Mouse (Mus musculus) stomach, embryonic 16.5 days (tissue): Measurements from ENCODE around the gene Gm7075. TPM values are rescaled to one million over a fixed set of nuclear protein-coding genes. Genes with fewer than 3 reads are reported as not detected.
"Not testable (repeated sequence)": the region's sequence is repeated elsewhere in the genome, so short reads cannot be mapped to it uniquely, and the experiment has no call there.

Source experiments
- ATAC-seq: fragments of 200-750 bp; cut with Nextera tagmentation; 2 replicates; pipeline ENCODE4 v1.8.0; 2017; ENCODE audit warnings: moderate number of reproducible peaks, moderate TSS enrichment; ENCODE audit not compliant: insufficient read depth, low FRiP score
- H3K27ac ChIP-seq: fragments of 300-500 bp; sonication (generic); 2 replicates; pipeline ENCODE4 v1.5.1; 2014; ENCODE audit warnings: low read length
- H3K27me3 ChIP-seq: fragments of 300-500 bp; sonication (generic); 2 replicates; pipeline ENCODE4 v1.6.1; 2014; ENCODE audit warnings: low read length, control low read depth, mixed read lengths; ENCODE audit not compliant: control insufficient read depth, insufficient read depth
- H3K36me3 ChIP-seq: fragments of 300-500 bp; sonication (generic); 2 replicates; pipeline ENCODE4 v1.6.1; 2014; ENCODE audit warnings: low read length; ENCODE audit not compliant: control insufficient read depth, insufficient read depth
- H3K4me1 ChIP-seq: fragments of 300-500 bp; sonication (generic); 2 replicates; pipeline ENCODE4 v1.6.1; 2014; ENCODE audit warnings: low read length, control low read depth, mixed read lengths; ENCODE audit not compliant: control insufficient read depth, insufficient read depth
- H3K4me2 ChIP-seq: fragments of 300-500 bp; sonication (generic); 2 replicates; pipeline ENCODE4 v1.6.1; 2014; ENCODE audit warnings: low read depth, low read length, mixed read lengths
- H3K4me3 ChIP-seq: fragments of 300-500 bp; sonication (generic); replicated peaks from 2 replicates; pipeline ENCODE4 v1.5.1; 2014; ENCODE audit warnings: mild to moderate bottlenecking, low read length
- H3K9ac ChIP-seq: fragments of 300-500 bp; sonication (generic); 2 replicates; pipeline ENCODE4 v1.6.1; 2014; ENCODE audit warnings: low read length
- H3K9me3 ChIP-seq: fragments of 300-500 bp; sonication (generic); replicated peaks from 2 replicates; pipeline ENCODE4 v1.6.1; 2016; ENCODE audit warnings: low read length, control low read depth; ENCODE audit not compliant: control insufficient read depth
- WGBS: fragments of 180-500 bp; shearing (Covaris S2); extraction: QIAGEN DNeasy Blood & Tissue Kit; methylation state at CpG from one replicate; pipeline ENCODE4 v1.1.7; 2014; 5-methylcytosine and 5-hydroxymethylcytosine counted together
- polyA plus RNA-seq: library from polyadenylated mRNA; unstranded; fragments of >200 nt; fragmentation: Nextera tagmentation; extraction: Ambion mirVana; gene quantifications from 2 replicates; pipeline ENCODE4 v1.2.1, GENCODE M21; 2015

Gm7075 gene
- polyA plus RNA-seq, 1 experiment from 2014 or later: not detected

GRCm38 (mm10) chr10:63423591-63424474, 2.2 kb upstream of the Gm7075 start:
- Histone ChIP-seq H3K4me3 (no peak overlapping the region), H3K4me2 (no peak overlapping the region), H3K27ac (no peak overlapping the region), H3K36me3 (no peaks in the 10 kb centered on the region), H3K27me3 (no peaks in the 10 kb centered on the region), H3K4me1 (no peaks in the 10 kb centered on the region), H3K9me3 (no peaks in the 10 kb centered on the region), H3K9ac (no peak overlapping the region)
- 85% methylated on average over 9 of the region's 9 CpGs for WGBS
- ATAC-seq: no peak

GRCm38 (mm10) chr10:63422736-63422992, 1.1 kb upstream of the Gm7075 start:
- ATAC-seq: no peak
- Histone ChIP-seq H3K27ac (no peak overlapping the region), H3K4me2 (no peak overlapping the region), H3K27me3 (no peaks in the 10 kb centered on the region), H3K9ac (no peak overlapping the region), H3K4me1 (no peaks in the 10 kb centered on the region), H3K36me3 (no peaks in the 10 kb centered on the region), H3K4me3 (no peak overlapping the region), H3K9me3 (no peaks in the 10 kb centered on the region)
- 81% methylated on average over 5 of the region's 5 CpGs for WGBS

- Histone ChIP-seq H3K9me3 (no peaks in the 10 kb centered on the region), H3K4me2 (no peak overlapping the region), H3K4me1 (no peaks in the 10 kb centered on the region; the same call in 1 of the 2 replicates), H3K4me3 (no peak overlapping the region), H3K27me3 (no peaks in the 10 kb centered on the region), H3K9ac (no peak overlapping the region), H3K27ac (no peak overlapping the region), H3K36me3 (no peaks in the 10 kb centered on the region)
- no peak for ATAC-seq
- 35% methylated on average over 5 of the region's 5 CpGs for WGBS
These were observed 4.5 kb downstream of the Gm7075 start for GRCm38 (mm10) chr10:63417061-63417460.

GRCm38 (mm10) chr10:63415850-63416249, 5.7 kb downstream of the Gm7075 start:
- no peaks in the 10 kb centered on the region for H3K27me3 ChIP-seq
- no peak for ATAC-seq
- no peaks in the 10 kb centered on the region; the same call in 1 of the 2 replicates for H3K4me1 ChIP-seq
- H3K9me3 ChIP-seq: no peaks in the 10 kb centered on the region
- 50% methylated on average over 7 of the region's 7 CpGs for WGBS
- H3K27ac ChIP-seq: no peak overlapping the region
- H3K9ac ChIP-seq: no peak overlapping the region
- H3K4me2 ChIP-seq: peak overlapping the region; percentile 32
- no peak overlapping the region for H3K4me3 ChIP-seq
- H3K36me3 ChIP-seq: no peaks in the 10 kb centered on the region

- Histone ChIP-seq H3K9me3 (no peaks in the 10 kb centered on the region), H3K4me1 (no peaks in the 10 kb centered on the region; the same call in 1 of the 2 replicates), H3K9ac (no peak overlapping the region), H3K27me3 (no peaks in the 10 kb centered on the region), H3K4me3 (no peak overlapping the region), H3K36me3 (no peaks in the 10 kb centered on the region), H3K4me2 (no peak overlapping the region), H3K27ac (no peak overlapping the region)
- 54% methylated on average over 7 of the region's 7 CpGs for WGBS
- ATAC-seq: no peak
These were observed 6.3 kb downstream of the Gm7075 start for GRCm38 (mm10) chr10:63415287-63415686.

GRCm38 (mm10) chr10:63412756-63413155, 8.8 kb downstream of the Gm7075 start:
- no peaks in the 10 kb centered on the region for H3K9me3 ChIP-seq
- H3K4me2 ChIP-seq: no peak overlapping the region
- H3K27me3 ChIP-seq: no peaks in the 10 kb centered on the region
- no peak overlapping the region for H3K4me3 ChIP-seq
- no peak overlapping the region for H3K9ac ChIP-seq
- no peak for ATAC-seq
- no peaks in the 10 kb centered on the region for H3K36me3 ChIP-seq
- no peak overlapping the region for H3K27ac ChIP-seq
- WGBS: 88% methylated on average over 17 of the region's 17 CpGs
- H3K4me1 ChIP-seq: no peaks in the 10 kb centered on the region; the same call in 1 of the 2 replicates

GRCm38 (mm10) chr10:63411674-63412073, 9.9 kb downstream of the Gm7075 start:
- ATAC-seq: not testable (repeated sequence)
- 91% methylated on average over 6 of the region's 7 CpGs for WGBS

DNA sequence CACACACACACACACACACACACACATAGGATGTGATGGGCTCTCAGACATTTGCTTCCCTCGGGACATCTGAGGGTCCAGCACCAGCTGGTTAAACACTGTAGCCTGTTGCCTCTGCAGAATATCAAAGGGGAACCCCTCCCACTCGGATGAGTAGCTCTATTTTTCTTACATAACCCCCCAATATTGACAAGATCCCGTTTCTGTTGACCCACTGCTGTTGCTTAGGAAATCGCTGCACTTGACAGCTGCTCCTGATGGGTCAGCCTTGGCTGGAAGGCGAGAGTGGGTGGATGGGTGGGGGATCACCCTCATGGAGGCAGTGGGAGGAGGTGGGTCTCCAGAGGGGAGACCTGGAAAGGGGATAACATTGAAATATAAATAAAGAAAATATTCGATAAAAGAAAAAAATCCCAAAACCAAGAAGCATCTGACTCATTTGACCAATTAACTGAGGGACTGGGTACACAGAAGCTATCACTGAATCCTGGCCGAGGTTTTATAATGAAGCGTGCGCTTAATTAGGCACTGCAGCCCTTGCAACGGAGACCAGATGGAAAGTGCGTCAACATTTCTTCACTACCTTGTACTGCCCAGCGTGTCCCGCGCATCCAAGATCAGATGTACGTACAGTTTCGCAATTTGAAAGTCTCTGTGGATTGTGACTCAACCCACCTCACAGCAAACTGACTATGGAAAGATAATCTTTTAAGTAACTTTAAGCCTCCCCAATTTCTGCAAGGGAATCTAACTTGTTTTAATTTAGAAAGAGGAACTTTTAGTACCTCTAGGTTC, 11.2 kb downstream of the Gm7075 start:
- no peak for ATAC-seq
- no peak overlapping the region for H3K9ac ChIP-seq
- H3K9me3 ChIP-seq: no peaks in the 10 kb centered on the region
- no peaks in the 10 kb centered on the region for H3K36me3 ChIP-seq
- H3K4me1 ChIP-seq: no peaks in the 10 kb centered on the region; the same call in 1 of the 2 replicates
- WGBS: 58% methylated on average over 16 of the region's 16 CpGs
- no peak overlapping the region for H3K4me2 ChIP-seq
- H3K4me3 ChIP-seq: no peak overlapping the region
- no peaks in the 10 kb centered on the region for H3K27me3 ChIP-seq
- H3K27ac ChIP-seq: no peak overlapping the region

More at GRCm38 (mm10) chr10:63411674-63412073, 9.9 kb downstream of the Gm7075 start:
- not testable (repeated sequence) for H3K4me2 ChIP-seq, H3K36me3 ChIP-seq, H3K27ac ChIP-seq, H3K4me3 ChIP-seq, H3K4me1 ChIP-seq, H3K27me3 ChIP-seq, H3K9ac ChIP-seq, H3K9me3 ChIP-seq

DNA sequence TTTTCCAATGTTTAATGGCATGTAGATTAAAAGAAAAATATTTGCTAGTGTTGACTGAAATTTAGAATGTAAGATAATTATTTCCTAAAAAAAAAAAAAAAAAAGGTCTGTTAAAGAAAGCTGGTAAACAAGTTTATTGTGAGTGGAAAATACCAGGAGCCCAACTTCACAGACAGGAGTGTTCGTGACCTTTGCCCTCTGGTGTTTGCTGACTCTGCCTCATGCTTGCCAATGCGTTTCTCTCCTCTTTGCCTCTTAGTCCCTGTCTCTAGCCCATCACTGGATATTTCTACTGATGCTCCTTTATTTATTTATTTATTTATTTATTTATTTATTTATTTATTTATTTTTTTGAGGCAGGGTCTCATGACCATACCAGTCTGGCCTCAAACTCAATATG, 18.0 kb downstream of the Gm7075 start:
- ATAC-seq: no peak
- WGBS: 73% methylated on average over 2 of the region's 2 CpGs
- H3K9ac ChIP-seq: no peak overlapping the region
- H3K4me2 ChIP-seq: no peak overlapping the region
- no peaks in the 10 kb centered on the region for H3K9me3 ChIP-seq
- H3K4me3 ChIP-seq: no peak overlapping the region
- no peaks in the 10 kb centered on the region for H3K27me3 ChIP-seq
- H3K36me3 ChIP-seq: no peaks in the 10 kb centered on the region
- H3K4me1 ChIP-seq: no peaks in the 10 kb centered on the region
- H3K27ac ChIP-seq: no peak overlapping the region
